Mouse (Mus musculus) kidney, adult 8-10 months (tissue): ENCODE data around the gene Ccdc105.
A peak's percentile ranks its signal among the peaks of the same experiment; 100 is the strongest.

Experiments
- DNase-seq, 2 experiments: peaks; one replicate each; pipeline ENCODE4 v3.0.0; 2022

The Ccdc105 gene

DNA sequence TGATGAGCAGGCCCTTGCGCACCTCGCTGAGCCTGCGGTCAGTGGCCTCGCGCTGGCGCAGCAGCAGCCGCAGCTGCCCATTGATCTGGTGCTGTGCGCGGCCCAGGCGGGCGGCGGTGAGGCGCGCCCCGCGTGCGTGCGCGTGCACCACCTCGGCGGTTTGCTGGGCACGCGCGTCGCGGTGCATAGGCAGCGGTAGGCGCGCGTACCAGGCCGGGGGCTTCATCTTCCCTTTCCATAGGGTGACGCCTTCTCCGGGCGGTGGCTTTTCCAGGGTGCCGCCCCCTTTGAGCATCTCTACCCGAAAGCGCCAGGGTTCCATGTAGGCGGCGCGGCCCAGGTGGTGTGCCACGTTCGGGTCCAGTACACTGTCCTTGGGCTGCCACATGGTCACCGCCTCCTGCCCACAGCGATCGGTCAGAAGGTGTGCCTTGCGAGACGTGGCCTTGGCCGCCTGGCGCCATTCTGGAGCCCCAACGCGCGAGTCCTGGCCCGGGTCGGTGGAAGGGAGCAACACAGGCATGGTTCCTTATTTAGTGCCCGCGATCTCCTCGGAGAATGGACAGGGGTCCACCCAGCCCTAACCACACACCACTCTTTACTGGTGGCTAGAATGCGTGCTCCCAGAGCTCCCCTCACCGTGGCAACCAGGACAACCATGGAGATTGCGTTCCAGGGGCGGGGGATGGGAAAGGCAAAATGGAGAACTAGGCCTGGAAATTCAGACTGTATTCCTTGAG is at the start of gene Ccdc105:
TSS of gene Ccdc105 (minus strand) at position 614 of the 740 bp plus-strand sequence.
- no peak for DNase-seq

DNA sequence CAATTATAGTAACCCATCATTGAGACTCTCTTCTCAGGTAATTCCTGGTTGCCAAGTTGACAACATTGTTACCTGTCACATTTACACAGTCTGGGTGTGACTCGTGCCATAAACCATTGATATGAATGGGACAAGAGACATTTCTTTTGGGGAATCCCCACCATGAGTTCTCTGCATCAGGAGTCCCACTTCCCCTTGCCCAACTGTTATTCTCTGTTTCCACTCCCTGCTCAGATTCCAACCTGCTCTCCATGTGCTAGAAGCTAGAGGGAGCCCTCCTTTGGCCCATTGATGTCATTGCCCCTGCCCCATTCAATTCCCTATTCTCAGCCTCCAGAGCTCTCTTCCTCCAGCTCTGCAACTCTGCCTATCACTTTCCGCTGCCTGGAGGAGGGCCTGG is 48.6 kb upstream of the Ccdc105 start:
- DNase-seq: no peak

DNA sequence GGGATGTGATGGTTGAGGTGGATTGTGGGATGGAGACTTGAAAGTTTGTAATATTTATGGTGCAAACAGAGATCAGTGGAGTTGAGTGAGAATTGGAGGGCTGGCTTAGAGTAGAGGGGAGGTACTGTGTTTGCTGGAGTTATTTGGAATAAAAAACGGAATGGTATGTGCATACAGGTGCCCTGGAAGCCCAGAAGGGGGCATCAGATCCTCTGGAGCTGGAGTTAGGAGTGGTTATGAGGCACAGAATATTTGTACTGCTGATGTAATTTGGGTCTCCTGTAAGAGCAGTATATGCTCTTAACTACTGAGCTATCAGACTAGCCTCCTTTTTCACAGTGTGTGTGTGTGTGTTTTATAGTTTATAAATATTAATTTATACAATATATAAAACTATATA is 37.7 kb upstream of the Ccdc105 start:
- no peak for DNase-seq

DNA sequence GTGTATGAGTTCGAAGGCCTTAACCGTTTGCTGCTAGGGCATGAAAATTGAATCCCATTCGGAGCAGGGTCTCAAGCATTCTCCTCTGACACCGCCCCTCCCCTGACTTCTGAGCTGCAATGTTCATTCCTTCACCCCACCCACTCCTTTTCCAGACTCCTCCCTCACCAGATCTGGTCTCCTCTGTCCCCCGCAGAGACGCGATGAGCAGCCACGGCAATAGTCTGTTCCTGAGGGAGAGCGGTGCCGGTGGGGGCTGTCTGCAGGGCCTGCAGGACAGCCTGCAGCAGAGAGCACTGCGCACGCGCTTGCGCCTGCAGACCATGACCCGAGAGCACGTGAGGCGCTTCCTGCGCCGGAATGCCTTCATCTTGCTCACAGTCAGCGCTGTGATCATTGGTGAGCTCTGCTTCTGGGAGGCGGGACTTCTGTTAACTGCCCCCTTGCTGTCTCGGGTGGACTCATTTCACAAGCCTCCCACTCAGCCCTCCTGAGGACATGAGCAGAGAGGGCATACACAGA is 34.8 kb upstream of the Ccdc105 start:
- peak; percentile 56 to 60 for DNase-seq

DNA sequence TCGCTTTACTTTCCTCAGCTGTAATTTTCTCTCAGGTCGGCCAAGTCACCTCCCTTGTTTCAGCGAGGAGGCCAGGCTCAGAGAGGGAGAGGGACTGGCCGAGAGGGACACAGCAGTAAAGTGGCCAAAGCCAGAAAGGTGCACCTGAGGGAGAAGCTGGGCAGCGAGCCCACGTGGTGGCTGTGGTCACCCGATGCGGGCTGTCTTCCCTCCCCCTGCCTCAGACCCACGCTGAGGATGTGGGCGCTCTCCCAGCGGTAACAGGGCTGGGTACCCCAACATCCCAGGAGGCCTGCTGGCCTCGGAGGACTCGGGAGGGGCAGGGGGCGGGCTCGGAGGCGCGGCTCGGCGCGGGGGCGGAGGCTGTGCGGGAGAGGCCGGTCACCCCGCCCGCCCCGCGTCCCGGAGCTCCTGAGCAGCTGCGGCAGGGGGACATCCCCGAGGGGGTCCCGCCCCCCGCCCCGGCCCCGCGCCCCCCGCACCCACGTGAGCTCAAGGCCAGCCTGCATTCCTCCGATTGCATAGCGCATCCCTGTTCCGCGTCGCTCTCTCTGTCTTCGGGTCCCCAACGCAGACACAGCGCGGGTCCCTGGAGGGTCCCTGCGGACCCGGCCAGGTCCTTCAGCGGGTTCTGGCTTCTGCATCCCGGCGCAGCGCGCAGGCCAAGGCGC is 27.3 kb upstream of the Ccdc105 start, which contains the start of gene Slc1a6:
TSS of gene Slc1a6 (plus strand) at position 516 of the 671 bp plus-strand sequence.
- no peak for DNase-seq

DNA sequence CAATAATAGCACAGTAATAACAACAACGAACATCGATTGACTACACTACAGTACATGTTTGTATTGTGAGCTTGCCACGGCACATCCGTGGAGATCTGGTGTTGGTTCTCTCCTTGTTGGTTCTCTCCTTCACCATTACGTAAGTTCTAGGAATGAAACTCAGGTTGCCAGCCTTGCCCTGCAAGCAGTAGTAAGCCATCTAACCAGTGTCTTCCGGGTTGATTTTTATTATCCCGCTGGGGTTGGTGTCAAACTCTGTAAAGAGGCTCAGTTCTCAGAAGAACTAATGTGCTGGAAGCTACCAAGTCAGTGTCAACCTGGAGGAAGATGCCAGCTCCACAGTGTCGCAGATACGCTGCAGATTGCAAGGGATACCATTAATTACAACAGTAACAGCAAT is 26.7 kb upstream of the Ccdc105 start:
- no peak for DNase-seq

DNA sequence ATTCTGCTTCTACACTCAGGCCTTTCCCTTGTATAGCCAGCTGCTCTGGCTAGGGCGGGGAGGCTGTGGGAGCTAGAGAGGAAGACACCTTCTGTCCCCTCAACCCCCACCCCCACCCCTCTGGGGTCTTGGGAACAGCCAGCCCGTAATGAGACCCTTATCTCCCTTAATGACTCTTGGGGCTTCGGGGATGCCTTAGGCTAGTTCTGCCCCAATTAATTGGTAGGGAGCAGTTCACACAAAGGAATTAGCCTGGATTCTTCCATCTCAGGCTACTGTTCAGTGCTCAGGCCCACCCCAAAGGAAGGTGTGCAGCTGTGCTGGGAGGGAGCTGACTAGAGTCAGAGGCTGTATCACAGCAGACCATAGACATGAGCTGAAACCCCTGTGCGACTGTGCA is 23.0 kb upstream of the Ccdc105 start:
- no peak for DNase-seq

DNA sequence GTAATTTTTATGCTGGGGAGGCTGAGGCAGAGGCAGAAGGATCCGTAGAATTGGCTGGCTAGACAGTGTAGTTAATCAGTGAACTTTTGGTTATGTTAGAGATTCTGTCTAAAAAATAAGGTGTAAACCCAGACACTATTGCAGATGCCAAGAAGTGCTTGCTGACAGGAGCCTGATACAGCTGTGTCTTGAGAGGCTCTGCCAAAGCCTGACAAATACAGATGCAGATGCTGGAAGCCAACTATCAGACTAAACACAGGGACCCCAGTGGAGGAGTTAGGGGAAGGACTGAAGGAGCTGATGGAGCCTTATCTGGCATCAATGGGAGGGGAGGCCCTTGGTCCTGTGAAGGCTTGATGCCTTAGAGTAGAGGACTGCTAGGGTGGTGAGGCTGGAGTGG is 12.7 kb upstream of the Ccdc105 start:
- DNase-seq: no peak

DNA sequence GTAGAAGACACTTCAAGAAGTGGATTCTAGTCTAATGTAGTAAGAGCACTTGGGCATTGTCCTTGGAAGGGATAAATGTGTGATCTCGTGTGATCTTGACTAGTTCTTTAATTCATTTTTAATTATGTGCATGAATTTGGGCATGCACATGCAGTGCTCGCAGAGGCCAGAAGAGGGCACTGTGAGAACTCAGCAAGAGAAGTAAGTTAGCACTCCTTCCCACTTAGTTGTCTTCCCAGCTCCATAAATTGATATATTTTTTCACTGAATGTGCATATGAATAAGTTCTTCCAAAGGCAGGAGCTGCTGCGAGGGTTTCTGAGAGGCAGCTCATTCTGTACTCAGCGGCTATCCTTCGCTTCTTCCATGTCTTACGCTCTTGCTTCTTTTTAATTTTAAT is 3.2 kb upstream of the Ccdc105 start:
- peak; percentile 23 to 70 for DNase-seq

DNA sequence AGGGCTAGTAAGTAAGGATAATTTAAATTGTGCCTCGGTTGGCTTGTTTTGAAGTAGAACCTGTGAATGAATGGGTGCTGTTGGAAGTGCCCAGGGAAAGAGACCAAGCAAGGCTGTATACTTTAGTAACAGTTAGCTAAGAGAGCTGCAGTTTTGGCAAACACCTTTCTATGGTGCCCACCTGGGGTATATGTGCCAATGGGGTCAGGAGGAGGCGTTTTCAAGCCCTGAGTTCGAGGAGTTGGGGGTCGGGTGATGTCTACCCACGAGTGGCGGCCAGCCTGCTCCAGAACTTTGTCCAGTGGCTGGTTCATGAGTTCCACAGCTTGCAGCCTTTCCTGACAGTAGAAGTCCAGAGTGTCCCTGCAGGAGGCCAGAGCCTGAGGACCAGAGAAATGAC is 3.9 kb downstream of the Ccdc105 start:
- DNase-seq: no peak

DNA sequence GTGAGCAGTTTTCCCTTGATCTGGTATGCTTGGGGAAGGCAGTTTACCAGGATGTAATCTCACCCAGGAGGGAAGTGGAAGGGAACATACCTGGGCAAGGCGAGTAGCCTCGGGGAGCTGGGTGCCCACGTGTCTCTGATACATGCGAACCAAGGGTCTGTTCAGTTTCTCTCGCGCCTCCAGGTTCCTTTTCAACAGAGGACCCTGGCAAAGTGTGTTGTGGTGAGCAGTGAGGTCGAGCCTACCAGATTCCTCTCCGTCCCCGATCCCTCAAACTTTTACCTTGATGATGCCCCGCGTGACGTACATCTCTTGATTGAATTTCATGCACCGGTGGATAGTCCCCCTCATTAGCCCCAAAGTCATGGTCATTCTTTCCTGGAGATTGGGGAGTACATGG is 4.7 kb downstream of the Ccdc105 start:
- DNase-seq: no peak

DNA sequence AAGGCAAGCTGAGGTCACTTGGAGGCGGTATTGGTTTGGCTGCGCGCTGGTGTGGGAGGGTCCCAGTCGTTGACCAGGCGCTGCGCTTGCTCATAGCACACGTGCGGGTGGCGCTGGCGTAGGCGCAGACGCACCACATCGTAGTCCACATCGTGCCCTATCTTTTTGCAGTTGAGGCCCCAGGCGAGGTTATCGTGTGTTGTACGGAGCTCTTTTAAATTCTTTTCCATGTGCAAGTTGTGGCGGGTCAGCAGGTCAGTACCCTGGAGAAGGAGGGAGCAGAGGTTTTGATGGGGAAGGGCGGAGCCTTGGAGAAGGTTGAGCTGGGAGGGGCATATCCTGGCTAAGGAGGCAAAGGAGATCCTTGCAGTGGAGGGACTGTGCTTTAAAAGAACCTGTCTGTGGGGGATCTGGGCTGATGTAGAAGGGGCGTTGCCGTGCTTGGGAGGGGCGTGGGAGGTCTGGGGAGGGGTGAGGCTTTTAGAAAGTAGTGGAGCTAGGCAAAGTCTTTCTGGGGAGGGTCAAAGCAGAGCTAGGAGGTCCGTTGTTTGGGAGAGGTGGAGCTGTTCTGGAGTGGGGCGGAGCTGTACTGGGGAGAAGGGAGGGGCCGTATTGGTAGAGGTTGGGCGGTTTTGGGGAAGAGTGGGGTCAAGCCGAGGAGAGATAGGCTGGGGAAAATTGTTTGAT is 5.7 kb downstream of the Ccdc105 start:
- DNase-seq: no peak

DNA sequence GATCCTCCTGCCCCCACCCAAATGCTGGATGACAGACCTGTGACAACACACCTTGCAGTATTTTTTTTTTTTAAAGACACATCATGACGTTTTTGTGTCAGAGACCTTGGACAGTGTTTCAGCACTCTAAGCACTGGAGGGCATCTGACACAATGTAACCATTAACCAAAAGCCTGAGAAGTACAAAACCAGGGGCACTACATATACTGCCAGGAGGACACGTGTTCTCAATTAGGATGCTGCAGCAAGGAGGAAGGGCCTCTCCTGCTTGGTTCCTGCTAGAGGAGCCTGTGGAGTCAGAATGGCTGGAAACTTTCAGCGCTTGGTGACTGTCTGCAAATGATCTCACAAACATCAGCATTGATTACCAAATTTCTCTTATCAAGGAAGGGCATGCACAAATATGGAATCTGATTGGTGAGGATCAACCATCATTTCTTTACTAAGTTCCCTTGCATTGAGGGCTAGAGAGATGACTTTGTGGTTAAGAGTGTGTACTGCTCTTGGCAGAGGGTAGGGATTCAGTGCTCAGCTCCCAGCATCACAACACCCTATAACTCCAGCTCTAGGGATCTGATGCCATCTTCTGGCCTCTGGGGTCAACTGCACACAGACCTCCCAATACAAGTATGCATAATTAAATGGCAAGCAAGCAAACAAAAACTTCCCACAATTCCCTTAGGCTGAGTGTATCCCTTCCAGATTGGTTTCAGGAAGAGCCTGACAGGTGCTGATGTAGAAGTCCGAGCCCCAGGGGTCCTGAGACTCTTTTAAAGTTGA is 7.2 kb downstream of the Ccdc105 start:
- DNase-seq: peak; percentile 26 to 28

DNA sequence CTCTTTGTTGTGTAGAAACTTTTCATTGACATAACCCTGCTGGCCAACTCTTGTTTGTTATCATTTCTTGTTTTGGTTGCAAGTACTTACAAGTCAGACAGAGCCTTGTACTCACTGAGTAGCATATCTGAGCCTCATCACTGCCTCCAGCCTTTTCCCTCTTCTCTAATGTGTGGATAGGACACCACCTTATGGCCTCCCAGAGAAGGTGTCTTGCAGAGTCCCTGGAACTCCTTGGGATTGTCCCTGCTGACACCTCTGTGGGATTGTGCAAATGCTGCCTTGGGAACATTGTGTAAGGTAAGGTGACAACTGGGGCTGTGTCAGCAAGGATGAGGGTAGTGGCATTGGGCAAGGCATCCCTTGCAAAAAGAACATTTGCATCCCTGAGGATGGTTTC is 9.1 kb downstream of the Ccdc105 start:
- no peak for DNase-seq

DNA sequence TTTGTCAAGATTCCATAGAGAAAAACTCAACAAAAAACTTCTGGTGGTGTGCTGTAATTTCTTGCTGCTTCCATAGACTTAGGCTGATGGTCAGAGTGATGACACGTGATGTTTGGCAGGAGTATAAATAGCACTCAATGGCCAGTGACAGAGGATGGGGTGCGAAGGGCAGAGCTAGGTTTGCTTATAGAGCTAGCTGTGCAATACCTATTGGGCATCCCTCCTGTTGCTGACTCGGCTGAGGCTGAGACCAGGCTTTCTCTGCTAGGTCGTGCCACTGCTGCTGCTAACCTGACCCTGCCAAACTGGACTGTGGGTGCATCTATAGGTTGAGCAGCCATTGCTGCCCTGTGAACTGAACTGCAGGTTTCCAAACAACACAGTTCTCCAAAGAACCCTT is 13.0 kb downstream of the Ccdc105 start:
- no peak for DNase-seq

DNA sequence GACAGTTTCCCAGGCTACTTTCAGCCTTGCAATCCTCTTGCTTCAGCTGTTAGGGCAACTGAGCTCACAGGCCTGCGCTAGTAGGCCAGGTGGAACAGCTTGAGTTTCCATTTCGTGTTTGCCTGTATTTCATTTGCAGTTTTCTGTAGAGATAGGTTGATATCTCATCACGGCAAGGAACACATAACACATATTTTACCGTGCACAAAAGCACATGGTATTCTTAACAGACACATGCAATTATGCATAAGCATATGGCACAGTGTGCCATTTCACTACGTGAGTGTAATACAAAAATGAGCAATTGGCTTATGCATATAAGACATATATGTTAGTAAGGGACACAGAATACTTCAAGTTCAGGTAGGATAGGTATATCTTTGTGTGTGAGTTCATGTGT is 25.0 kb downstream of the Ccdc105 start:
- no peak for DNase-seq

DNA sequence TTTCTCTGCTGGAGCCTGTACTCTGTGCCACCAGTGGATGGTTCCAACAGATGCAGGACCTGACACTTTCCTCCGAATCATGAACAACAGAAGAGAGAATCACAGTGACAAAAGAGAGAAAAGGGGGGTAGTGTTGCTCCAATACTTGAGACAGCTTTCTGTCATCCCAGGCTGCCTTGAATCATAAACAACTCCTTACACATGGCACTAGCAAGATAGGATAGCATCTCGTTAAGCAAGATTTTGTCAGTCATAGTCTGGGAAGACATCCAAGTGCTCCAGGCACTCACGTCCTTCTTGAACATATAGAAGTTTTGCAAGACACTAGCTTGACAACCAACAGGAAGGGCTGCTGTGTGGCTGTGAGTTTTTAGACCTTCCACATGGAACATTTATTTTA is 25.8 kb downstream of the Ccdc105 start:
- DNase-seq: no peak

DNA sequence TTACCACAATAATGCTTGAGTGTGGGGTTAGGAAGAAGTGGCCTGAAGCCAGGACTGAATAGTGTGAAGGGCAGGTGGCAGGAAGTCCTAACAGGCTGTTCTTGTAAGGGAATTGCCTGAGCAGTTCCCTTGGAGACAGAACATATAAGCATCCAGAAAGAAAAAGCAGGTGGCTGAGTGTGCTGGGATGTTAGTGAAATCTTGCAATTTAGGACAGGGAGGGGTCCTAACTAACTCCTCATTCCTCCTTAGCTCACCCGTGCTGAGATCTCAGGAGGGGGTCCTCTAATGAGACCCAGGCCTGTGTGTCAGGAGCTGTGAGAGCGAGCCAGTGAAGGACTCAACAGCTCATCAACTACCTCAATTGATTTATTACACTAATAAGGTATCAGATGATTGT is 29.4 kb downstream of the Ccdc105 start:
- no peak for DNase-seq

DNA sequence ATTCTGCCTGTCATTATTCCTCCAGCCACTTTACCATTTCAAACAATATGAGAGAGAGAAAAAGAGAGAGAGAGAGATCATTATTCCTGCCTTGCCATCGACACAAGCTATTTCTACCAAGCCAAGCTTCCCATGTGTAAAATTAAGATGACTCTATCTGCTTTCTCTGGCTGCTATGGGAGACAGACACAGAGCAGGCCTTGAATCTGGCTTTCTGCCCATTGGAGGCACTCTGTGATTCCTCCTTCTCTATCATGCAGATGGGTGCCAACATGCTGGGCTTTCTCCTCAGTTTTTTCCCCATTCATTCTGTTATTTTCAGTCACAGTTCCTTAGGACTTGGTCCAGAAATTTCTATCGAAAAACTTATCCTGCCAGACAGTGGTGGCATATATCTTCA is 30.2 kb downstream of the Ccdc105 start:
- DNase-seq: no peak

DNA sequence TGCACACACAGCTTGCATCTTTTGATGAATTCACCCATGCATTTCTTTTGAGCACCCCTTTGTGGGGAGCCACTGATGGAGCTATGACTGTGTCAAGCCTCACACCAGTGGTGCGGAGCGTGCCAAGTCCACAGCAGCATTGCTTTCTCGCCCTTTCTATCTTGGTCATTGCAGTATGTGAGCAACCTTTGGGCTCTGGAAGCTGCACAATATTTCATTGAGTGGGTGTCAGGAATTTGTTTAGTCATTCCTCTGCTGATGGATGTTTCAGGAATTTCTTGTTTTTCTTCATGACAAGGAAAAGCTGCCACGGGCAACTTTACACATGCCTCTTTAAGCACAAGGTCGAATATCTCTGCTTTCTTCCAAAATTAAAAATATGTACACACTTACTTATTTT is 30.8 kb downstream of the Ccdc105 start:
- no peak for DNase-seq

DNA sequence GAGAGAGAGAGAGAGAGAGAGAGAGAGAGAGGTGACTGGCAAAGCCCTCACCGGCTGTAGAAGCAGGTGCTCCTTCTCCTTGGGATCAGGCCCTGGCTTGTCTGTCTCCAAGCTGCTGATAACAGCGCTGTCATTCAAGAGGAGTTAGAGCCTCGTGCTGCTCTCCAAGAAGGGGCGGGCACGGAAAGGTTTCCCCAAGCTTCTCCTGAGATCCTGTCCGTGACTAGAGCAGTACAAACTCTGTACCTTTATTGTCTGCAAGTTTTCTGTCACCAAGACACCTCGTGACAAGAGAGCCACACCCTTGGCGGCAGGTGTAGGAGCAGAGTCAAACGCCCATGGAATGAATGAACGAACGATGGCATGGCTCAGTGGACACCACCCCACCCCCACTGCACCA is 34.8 kb downstream of the Ccdc105 start, which contains the start of gene Casp14:
TSS of gene Casp14 (minus strand) at position 239 of the 400 bp plus-strand sequence.
- DNase-seq: no peak

DNA sequence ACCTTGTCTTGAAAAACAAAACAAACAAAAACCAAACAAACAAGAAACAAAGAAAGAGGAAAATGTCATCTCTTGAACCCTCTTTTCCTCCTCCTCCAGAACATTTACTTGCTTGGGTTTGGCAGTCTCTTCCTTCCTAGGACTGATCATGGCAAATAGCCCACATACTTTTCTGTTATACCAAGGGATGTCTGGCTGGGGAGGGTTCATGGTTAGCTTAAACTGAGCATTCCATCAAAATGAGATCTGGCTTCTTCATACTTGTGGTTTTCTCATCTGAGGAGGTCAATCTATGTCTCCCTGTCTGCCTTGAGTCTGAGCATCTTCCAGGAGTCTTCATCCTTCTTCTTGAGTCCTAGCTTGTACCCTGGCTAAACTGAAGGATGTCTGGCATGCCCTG is 36.6 kb downstream of the Ccdc105 start:
- no peak for DNase-seq

DNA sequence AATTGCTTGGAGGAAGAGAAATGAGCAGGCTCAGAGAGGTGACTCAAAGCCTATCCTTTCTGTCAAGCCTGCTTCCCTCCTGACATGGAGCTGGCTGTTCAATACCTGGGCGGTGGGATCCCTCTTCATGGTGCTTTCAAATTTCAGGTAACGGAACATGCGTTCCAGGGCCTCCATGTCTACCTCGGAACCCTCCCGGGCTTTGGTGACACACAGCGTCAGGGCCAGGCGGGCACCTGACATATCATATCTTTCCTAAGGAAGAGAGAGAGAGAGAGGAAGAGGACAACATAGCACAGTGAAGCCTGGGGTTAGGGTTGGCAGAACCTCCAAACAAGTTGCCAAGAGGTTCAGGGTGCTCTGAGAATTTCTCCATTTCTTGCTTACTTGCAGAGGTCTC is 37.7 kb downstream of the Ccdc105 start:
- DNase-seq: no peak
